Mouse (Mus musculus) adipocyte (in vitro differentiated cells): ENCODE data around the gene Gpr153.

Source experiments
- DNase-seq: peaks from one replicate; pipeline ENCODE4 v3.0.0-alpha.2; 2016; ENCODE audit warnings: low spot score

The Gpr153 gene

DNA sequence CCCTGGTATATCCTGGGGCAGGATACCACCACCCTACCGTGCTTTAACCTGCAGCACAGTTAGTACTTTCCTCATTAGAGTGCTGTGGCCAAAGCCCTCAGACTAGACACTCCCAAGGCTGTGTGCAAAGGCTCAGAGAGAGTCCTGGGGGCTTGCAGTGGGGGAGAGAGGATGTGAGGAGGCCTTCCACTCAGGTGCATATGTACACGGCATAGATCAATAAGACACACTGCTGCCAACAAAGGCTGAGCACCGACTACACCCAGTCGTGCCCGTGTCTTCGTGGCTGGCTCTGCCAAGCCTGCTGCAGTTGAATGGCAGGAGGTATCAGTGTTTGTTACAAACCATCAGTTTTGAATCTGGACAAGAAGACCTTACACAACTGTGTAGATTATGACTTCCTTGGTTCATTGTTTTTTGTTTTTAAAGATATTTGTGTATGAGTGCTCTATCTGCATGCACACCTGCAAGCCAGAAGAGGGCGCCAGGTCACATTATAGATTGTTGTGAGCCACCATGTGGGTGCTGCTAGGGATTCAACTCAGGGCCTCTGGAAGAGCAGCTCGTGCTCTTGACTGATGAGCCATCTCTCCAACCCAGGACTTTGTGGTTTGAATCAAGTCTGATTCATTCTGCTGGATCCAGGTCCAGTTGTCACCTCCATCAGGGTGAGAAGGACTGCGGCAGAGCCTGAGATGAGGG is 9.0 kb upstream of the Gpr153 start:
- DNase-seq = no peak

DNA sequence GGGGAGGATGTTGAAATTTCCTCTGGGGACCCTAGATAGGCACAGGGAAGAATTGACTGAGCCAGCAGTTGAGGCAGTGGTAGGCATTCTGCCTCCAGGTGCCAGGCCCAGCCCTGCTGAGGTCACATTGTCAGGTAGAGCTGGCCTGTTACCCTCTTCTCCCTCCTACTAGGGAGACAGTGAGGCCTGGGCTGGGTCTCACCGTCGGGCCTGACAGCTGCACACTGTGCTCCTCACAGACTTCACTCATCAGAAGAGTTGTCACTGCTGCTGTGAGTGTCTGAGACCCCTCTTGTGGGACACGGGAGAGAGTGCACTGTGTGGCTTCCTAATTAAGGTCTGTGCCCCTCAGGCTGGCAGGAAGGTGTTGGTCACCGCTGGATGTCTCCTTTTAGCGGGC is 8.2 kb upstream of the Gpr153 start:
- no peak for DNase-seq

DNA sequence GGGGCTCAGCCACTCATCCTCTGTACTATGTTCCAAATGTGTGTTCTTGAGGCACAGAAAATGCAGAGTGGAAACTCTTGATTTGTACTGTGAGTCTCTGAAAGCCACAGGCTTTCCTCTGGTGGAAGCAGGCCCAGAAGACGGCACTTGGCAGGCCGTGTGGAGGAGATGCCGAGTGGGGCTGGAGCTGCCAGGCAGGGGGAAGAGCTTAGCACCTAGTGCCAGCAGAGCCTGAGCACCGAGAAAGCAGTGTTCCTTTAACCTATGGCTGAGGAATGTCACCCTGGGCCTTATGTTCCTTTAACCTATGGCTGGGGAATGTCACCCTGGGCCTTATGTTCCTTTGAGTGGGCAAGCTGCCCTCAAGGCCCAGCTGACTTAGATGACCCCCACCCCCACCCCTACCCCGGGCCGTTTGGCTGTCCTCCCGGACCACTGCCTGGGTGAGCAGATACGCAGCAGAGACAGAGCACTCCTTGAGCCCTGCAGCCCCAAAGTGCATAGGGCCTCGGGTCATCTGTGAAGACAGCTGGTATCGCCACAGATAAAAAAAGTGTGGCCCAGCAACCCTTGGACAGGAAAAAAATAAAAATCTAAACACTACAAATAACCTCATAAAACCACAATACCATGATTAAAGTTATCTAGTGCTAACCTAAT is 7.7 kb upstream of the Gpr153 start:
- DNase-seq = peak; percentile 54

DNA sequence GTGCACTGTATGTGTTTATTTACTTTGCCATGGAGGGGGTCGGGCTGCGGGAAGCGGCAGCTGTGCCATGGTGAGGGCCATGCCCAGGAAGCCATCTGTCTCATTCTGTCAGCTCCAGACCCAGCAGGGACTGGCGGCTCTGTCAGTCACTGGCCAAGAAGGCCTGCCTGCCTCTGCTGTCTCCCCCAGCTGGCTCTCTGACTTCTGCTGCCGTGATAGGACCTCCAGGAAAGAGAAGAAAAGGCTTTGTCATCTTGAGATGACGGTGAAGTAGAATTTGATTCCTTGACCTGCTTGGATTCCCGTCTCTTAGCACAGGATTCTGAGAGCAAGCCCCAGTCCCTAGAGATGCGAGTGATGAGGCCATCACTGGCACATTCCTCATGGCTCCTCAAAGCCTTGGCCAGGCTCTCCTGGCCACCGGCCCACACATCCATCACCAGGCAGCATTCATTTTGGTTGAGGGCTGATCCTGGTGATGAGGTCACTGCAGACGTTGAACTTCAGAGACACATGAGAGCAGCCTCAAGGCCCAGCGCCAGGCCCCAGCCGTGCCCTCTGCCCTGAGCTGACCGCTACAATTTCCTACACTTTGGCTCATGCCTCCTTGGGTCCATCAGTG is 6.2 kb upstream of the Gpr153 start:
- peak; percentile 93 for DNase-seq

DNA sequence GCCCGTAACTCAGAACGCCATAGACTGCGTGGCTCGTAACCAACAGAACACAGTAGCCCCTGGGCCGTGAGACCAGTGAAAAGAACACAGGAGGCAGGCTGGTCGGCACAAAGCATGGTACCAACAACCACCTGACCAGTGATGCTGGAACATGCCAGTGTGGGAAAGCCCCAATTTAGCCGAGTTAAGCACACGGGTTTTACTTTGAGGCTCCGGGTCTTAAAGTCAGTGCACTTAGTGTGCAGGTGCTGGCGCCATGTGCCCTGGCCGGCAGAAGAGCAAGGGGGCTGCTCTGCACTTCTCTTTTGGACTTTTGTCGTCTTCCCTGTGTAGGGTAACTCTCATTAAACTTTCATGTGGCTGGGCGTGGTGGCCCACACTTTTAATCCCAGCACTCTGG is 4.1 kb upstream of the Gpr153 start:
- no peak for DNase-seq

DNA sequence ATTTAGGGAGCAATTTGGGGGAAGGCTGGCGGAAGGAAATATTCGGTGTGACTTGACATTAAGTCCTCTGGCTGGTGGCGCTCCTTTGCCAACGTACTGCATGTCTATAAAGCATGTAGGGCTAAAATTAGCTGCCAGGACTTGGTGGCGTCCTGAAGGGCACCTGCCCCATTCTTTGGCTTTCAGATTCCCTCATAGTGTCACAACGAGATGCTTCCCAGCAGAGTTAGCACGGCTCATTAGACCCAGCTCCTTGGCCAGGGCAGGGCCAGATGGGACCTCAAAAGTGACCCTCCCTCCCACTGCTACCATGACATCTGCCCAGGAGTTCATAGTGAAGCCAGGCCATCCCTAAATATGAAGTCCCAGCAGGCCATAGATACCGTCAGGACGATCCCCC is 3.4 kb upstream of the Gpr153 start:
- no peak for DNase-seq

DNA sequence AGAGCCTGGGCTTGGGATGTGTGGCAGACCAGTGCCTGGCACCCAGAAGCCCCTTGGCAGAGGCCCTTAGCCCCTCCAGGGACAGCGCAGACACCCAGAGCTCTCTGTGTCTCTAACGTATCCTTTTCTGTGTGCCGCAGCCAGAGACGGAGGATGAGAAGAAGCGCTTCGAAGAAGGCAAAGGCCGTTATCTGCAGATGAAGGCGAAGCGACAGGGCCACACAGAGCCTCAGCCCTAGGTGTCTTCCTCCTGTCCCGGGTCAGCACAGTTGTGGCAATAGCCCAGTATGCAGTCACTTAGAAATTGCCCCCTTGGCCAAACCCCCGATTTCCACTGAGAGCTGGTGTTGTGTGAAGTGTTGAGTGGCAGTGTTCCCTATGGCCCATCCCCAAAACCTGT is 2.7 kb upstream of the Gpr153 start:
- DNase-seq = no peak

DNA sequence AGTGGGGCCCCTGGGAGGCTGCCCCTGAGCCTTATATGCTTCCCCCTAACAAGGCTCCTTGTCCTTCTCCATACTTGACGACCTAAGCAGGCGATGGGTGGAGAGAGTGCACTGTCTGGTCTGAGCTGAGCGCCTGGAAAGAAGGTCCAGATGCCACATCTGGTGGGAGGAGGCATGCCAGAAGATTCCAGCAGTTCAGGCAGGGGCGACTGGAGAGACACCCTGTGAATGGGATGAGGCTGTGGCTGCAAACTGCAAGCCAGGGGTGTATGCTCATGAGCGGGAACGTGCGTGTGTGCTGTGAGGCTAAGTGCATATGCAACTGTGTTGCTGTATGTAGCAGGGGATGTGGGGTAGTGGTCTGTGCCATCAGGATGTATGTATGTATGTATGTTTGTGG is 2.0 kb upstream of the Gpr153 start:
- DNase-seq = no peak

DNA sequence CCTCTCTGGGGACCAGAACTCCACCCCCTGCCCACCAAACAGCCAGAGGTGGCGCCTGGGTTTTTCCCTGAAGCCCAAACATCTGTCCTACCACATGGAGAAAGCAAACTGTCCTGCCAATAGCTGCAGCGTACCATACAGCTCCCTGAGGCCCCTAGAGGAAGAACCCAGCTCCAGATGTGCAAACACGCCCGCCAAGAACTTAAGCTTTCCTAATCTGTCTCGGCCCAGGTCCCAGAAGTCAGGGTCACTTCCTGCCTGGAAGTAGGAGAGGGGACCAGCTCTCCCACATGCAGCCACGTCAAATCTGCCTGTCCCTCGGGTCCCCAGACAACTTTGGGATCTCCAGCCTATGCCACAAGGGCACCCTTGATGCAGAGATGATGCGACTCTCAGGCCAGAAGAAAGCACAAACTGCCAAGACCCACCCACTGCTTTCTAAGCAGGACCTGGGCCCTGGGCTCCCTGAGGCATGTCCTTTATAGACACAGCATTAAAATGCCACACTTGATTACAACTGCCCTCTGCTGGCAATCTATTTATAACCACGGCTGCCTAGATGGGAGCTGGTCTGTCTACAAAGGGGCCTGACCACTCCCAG is 1.5 kb upstream of the Gpr153 start:
- DNase-seq = peak; percentile 87

DNA sequence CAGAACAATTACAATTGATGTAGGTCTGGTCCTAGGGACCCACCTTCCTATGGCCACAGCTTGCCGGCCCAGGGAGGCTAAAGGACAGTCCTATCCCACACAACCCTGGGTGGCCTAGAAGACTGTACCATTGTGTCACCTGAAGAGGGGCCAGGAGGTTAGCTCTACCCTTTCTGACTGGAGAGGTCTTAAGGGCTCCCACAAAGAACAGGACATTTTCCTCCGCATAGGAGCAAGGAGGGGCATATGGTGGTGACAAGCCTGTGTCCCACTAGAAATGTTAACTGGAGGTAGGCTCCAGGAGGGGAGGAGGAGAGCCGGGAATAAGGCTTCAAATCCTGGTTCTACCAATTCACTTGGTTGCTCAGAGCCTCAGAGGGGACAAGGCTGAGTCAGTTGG is 841 bp upstream of the Gpr153 start:
- no peak for DNase-seq

DNA sequence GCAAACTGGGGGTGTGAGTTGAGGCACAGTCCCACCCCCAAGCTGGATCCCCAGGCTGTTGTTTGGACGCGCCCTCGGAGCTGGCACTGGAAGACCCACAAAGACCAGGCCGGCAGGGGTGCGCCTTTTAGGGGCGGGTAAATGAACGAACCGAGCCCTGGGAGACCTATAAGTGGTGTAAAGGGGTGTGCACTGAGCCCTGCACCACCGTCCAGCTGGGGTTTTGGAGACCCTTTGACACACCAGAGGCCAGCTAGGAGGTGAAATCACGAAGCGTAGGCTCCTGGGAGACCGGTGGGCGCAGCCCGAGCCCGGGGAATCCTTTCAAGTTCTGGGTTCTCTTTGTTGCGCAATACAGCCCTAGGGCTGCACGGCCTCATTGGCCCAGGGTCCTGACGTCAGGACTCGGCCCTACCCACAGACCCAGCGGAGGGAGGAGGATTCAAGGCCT is 674 bp downstream of the Gpr153 start:
- DNase-seq = no peak

DNA sequence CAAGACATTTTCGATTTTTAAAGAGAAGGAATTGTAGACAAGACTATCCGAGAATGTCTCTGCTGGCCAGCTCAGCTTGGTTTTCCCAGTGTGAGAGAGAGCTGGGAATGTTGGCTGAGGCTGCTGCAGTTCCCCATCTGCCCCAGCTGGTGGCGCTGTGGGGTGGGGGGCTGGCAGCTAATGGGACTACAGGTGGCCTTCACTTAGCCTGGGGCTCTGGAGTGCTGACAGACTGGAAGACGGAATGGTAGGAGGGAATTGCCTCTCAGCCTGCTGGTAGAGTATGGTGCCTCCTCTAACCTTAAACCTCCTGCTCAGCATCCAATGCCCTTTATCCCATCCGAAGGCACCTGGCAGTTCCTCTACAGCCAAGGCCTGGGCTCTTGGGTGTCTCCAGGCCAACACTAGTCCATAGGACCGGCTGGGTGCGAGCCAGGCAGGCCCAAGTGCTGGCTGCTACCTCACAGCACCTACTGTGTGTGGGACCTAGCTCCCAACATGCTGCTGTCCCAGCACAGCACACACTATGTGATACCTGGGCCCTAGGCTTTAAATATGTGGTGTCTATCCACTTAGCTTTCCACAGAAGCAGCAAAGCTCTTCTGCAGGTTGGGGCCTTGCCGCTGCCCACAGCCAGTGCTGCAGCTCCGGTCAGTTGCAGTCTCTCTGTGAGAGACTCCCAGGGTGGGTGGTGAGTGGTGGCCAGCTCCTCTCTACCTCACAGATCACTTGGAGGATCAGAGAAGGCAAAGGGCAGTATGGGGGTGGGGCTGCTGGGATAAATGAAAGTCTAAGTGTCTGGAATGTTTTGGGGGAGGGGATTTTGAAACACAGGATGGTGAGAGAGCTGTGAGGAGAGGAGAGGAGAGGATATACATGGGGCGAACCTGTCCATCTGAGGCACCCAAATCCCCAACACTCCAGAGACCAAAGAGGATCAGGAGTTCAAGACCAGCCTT is 2.6 kb downstream of the Gpr153 start:
- no peak for DNase-seq

DNA sequence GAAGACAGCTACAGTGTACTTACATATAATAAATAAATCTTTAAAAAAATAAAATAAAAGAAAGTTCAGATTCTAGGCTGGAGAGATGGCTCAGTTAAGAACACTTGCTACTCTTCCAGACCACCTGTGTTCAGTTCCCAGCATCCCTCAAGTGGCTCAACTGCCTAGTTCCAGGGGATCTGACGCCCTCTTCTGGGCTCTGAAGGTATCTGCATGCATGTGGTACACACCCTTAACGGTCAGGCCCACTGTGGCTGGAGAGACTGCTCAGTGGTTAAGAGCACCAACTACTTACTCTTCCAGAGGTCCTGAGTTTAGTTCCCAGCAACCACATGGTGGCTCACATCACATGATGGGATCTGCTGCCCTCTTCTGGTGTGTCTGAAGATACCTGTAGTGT is 3.9 kb downstream of the Gpr153 start:
- DNase-seq = no peak

DNA sequence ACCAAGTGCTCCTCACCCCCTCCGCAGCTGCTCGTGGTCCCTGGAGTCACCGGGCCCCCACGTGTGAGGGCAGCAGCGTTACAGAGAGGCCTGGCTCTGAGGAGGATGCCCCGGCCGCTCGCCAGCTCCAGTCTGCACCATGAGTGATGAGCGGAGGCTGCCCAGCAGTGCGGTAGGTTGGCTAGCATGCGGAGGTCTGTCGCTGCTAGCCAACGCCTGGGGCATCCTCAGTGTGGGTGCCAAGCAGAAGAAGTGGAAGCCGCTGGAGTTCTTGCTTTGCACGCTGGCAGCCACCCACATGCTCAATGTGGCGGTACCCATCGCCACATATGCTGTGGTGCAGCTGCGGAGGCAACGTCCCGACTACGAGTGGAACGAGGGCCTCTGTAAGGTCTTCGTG is 5.0 kb downstream of the Gpr153 start:
- no peak for DNase-seq

DNA sequence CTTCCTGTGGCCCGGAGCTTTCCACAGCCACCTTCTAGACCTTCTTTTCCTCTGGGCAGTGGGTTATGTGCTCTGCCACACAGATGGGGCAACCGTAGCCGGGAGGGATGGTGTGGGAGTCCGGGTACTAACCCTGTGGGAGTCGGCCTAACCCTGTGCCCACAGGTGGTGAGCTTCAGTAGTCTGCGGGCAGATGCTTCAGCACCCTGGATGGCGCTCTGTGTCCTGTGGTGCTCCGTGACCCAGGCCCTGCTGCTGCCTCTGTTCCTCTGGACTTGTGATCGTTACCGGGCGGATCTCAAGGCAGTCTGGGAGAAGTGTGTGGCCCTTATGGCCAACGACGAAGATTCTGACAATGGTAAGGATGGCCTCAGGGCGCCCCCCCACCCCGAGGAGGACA is 7.6 kb downstream of the Gpr153 start:
- DNase-seq = no peak

DNA sequence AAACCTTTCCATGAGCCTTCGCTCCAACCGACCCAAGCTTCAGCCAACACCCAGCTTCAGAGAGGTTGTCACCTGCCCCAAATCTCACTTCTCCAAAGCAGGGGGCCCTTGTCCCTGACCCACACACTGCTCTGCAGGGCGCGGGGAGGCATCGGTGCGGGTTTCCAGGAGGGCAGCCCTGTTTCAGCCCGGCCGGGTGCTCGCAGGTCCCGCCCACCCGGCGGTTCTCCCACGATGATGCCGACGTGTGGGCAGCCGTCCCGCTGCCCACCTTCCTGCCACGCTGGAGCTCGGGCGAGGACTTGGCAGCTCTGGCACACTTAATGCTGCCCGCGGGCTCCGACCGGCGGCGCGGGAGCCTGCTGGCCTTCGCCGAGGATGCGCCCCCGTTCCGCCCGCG is 8.7 kb downstream of the Gpr153 start:
- no peak for DNase-seq

DNA sequence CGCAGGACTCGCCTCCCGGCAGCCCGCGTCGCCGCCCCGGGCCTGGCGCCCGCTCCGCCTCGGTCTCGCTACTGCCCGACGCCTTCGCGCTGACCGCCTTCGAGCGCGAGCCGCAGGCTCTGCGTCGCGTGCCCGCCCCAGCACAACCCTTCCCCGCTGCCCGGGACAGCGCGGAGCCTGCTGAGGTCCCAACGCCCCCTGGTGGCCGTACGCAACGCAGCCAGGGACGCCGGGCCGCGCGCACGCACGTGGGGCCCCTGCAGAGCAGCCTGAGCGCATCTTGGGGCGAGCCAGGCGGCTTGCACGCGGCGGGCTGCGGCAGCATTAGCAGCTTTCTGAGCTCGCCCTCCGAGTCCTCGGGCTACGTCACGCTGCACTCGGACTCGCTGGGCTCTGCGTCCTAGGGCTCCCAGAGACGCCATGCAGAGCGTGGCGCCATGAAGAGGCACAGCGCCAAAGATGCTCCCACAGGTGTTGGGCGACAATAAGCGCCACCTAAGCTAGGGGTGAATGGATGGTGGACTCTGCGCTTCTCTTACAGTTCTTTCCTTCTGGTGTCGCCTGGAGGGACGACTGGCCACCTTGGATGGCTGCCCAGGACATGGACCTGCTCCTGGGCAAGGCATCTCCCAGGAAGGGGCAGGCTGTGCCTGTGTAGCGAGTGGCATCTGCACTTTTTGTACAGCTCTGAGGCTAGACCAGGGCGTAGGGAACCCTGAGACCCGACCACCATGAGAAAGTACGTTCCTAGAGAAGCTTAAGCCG is 9.3 kb downstream of the Gpr153 start:
- no peak for DNase-seq

DNA sequence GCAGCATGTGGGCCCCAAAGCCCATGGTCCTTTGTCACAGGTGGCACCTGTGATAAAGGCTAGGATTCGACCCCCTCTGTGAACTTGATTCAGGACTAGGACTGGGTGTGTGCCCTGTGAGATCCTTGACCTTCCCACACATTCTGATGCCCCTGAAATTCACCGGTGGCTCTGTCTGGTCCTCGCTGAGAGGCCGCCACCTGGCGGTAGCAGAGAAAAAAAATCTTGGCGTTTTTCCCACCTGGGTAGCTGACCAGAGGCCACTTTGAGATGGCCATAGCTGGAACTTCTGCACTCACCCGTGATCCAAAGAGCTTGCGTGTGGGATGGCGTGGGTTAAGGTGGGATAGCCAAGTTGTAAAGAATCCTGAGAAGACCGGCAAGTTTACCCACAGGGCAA is 11.5 kb downstream of the Gpr153 start:
- peak; percentile 79 for DNase-seq

DNA sequence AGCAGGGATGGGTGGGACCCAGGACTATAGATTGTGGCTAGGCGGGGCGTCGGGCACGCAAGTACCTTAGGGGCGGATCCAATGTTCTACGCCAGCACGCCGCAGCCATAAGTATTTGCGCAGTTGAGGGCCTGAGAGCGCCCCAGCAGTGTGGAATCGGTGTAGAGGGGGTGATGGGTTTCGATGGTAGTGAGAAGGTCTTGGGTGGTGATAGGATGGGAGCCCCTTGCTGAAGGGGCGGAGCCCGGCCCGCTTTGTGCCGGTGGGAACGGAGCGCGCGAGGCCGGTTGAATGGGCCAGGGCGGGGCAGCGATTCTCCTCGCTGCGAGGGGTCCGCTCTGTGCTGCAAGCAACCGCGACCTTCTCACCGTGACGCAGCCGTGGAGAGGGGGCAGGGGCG is 12.2 kb downstream of the Gpr153 start:
- DNase-seq = no peak

DNA sequence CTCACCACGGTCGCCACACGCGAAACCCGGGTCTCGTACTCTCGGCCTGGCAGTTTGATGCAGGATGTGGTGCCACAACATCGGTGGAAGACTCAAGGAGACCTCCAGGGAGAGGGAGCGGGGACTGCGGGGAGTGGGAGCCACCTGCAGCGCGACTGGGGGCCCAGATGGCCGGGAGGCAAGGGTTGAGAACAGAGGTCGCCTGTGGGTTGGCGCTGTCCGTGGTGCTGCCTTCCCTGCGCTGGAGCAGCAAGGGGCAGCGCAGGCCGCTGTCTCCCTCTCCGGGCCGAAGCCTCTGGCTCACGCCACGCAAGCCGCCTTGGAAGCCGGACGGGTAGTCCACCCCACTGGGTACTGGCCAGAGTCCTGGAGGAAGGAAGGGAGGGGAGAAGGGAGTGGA is 12.9 kb downstream of the Gpr153 start:
- no peak for DNase-seq
